Mouse (Mus musculus): Measurements from ENCODE around the gene Med6. TPM values are rescaled to one million over a fixed set of nuclear protein-coding genes. Genes with fewer than 3 reads are reported as not detected.

Gene Med6
- 84.1 and 88.5 TPM in 2 replicates for polyA plus RNA-seq (2016; fragmentation: Nextera tagmentation; extraction: Ambion mirVana)

DNA sequence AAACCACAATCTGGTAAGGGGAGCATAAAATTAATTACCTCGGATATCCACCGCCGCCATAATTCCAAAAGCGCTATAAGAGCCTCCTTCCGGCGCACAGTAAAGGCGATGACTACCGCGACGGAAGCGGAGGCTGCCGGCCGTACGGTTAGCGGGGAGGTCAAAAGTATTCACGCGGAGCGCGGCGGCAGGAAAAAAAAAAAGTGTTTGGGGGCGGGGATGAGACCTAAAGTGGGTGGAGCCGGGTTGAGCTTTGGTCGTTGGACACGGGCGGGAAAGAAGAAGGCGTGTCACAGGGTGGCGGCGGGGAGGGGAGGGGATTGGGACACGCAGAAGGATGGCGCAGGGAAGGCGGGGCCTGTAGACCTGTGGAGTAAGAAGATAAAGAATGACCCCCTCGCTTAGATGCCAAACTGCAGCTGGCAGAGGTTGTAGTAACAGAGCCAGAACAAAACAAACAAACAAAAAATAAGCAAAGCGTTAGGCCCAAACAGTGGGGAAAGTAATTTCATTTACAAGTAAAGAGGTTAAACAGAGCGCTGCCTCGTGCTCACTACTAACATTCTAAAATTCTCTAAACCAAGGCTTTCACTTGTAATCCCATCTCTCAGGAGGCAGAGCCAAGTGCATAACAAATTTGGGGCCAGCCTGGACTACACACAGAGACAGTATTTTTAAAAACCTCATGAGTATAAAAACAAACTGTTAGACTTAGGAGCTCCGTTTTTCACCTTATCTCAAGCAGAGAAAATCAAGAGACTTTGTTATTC, at the start of gene Med6:
Med6 (minus strand) TSS at position 107 of the 770 bp plus-strand sequence.
- DNase-seq (ENCODE audit: extremely low spot score, low spot score), result peak; percentile 97
- Histone ChIP-seq H3K36me3 (replicated peaks) (peaks cover 13% of the 10 kb centered on the region), H3K9me3 (no peaks in the 10 kb centered on the region), H3K27ac (peak within 1 kb of the TSS; percentile 85), H3K4me3 (peak within 1 kb of the TSS; percentile 85), H3K27me3 (ENCODE audit: poor library complexity, severe bottlenecking) (no peaks in the 10 kb centered on the region), H3K4me1 (peaks cover 14% of the 10 kb centered on the region)
- 4% methylated on average over 36 of the region's 36 CpGs for WGBS

DNA sequence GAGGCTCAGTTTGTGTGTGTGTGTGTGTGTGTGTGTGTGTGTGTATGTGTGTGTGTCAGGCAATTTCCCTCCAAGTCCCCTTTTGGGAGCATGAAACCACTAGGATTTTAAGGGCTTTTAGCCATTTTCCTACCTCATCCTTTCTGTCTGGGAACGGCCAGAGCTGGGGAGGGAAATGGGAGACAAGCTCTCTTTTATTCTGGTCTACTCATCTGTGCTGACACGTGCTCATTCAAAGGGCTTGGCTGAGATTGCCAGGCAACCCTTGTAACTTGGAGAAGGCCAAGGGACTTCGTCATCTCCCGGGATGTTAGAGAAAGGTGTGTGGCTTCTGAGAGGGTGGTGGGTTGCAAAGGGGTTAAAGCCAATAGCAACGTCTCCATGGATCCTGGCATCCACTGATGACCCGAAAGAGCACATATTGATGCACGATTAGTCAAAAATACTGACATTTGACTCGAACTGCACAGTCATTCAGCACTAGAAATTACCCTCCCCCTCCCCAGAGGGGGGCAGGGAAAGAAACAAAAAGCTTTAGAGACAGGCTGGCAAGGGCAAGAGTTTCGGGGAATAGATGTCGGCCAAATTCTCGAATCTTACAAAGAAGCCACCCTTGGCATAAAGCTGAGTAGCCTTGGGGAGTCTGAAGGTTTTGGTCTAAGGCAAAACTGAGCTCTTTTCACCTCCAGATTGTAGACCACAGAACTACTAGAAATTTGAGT, 47.7 kb upstream of the Med6 start:
- 35% methylated on average over 11 of the region's 11 CpGs for WGBS
- Histone ChIP-seq H3K4me1 (peaks cover 27% of the 10 kb centered on the region), H3K27ac (peak overlapping the region; percentile 16; the same call in 1 of the 2 replicates), H3K36me3 (replicated peaks) (peaks cover 18% of the 10 kb centered on the region), H3K4me3 (0 out of 2 replicates have a peak overlapping the region, but pooled peaks have one; percentile 1), H3K9me3 (no peaks in the 10 kb centered on the region), H3K27me3 (ENCODE audit: poor library complexity, severe bottlenecking) (no peaks in the 10 kb centered on the region)
- peak; percentile 21 for DNase-seq (ENCODE audit: extremely low spot score, low spot score)

DNA sequence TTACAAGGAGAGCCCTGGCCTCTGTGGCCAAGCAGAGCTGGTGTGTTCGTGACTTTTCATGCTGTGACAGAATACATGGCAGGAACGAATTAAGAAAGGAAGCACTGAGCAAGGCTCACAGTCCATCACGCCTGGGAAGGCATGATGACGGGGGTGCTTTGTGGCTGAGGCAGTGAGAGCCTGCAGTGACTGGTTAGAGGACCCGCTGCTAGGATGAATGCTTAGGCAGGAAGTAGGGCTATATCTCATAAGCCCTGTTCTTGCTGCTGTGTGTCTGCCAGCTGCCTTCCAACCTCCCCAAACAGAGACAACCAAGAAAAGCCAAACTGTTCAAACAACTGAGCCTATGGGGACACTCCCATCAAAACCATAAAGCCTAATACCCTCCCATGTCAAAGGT, 45.8 kb upstream of the Med6 start:
- peaks cover 24% of the 10 kb centered on the region for H3K36me3 ChIP-seq (replicated peaks)
- H3K4me1 ChIP-seq, result peaks cover 27% of the 10 kb centered on the region
- DNase-seq (ENCODE audit: extremely low spot score, low spot score), result no peak
- no peak overlapping the region for H3K27ac ChIP-seq
- no peaks in the 10 kb centered on the region for H3K9me3 ChIP-seq
- WGBS, result 73% methylated on average over 5 of the region's 5 CpGs
- H3K27me3 ChIP-seq (ENCODE audit: poor library complexity, severe bottlenecking), result no peaks in the 10 kb centered on the region
- H3K4me3 ChIP-seq, result no peak overlapping the region

DNA sequence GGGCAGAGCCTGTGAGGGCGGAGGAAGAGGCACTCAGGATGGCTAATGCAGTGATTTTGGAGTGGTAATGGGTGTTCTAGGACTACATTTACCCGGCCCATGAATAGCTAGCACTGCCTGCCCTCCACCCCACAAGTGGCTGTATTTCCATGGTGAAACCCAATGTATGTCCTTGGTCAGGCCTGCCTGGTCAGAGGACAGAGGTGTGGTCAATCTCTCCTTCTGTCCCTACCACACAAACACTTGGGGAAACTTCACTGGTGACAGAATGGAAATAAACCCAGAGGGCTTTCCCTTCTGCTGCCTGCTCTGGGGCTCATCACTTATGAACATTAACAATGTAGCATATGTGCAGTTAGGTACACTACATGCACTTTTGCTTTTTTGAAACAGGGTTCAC, 38.4 kb upstream of the Med6 start:
- peaks cover 21% of the 10 kb centered on the region for H3K36me3 ChIP-seq (replicated peaks)
- H3K27me3 ChIP-seq (ENCODE audit: poor library complexity, severe bottlenecking), result peaks cover 52% of the 10 kb centered on the region
- 75% methylated on average over 2 of the region's 2 CpGs for WGBS
- DNase-seq (ENCODE audit: extremely low spot score, low spot score), result no peak
- H3K4me3 ChIP-seq, result peak overlapping the region; percentile 81; the same call in 1 of the 2 replicates
- no peaks in the 10 kb centered on the region for H3K9me3 ChIP-seq
- no peak overlapping the region for H3K27ac ChIP-seq
- peaks cover 42% of the 10 kb centered on the region for H3K4me1 ChIP-seq

DNA sequence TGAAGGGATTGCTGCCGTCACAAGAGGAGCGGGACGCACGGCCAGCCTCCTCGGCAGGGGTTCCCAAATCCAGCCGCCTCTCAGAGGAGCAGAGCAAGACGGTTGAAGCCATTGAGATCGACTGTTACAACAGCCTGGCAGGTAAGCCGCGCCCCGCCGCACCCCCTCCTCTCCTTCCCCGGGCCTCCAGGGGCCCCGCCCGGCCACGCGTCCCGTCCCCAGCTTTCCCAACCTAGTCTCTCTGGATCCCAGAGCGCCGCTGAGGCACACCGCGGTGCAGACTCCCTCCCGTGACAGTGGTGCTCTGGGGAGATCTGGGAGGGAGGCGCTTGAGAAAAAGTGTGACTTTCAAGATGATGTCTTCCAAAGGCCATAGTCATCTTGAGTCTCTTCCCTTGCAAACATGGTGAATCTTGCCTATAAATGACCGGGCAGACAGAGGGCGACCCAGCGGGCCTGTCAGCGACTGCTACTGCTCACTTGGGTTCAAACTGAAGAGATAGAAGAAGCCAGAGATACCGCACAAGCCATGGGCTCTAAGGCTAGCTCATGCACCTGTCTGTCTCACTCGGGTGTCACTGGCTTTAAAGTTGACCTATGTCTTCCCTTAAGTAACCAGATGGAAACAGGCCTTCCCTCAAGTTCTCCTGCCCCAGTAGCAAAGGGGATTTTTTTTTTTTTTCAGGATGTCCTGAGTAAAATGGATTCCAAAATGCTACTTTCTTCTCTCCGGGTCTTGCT, 37.0 kb upstream of the Med6 start:
- H3K9me3 ChIP-seq, result no peaks in the 10 kb centered on the region
- H3K4me3 ChIP-seq, result peak overlapping the region; percentile 81
- H3K27me3 ChIP-seq (ENCODE audit: poor library complexity, severe bottlenecking), result peaks cover 66% of the 10 kb centered on the region
- peaks cover 13% of the 10 kb centered on the region for H3K36me3 ChIP-seq (replicated peaks)
- WGBS, result under 1% methylated on average over 31 of the region's 31 CpGs
- DNase-seq (ENCODE audit: extremely low spot score, low spot score), result peak; percentile 54
- peak overlapping the region; percentile 95 for H3K27ac ChIP-seq
- peaks cover 42% of the 10 kb centered on the region for H3K4me1 ChIP-seq

GRCm38 (mm10) chr12:81630915-81631660, 36.3 kb upstream of the Med6 start, which contains the start of gene Ttc9:
Gene Ttc9, plus strand, starts transcription at chr12:81631249.
- H3K9me3 ChIP-seq, result no peaks in the 10 kb centered on the region
- peak; percentile 80 for DNase-seq (ENCODE audit: extremely low spot score, low spot score)
- H3K27ac ChIP-seq, result peak within 1 kb of the TSS; percentile 95
- H3K4me1 ChIP-seq, result peaks cover 42% of the 10 kb centered on the region
- peaks cover 10% of the 10 kb centered on the region for H3K36me3 ChIP-seq (replicated peaks)
- WGBS, result under 1% methylated on average over 82 of the region's 82 CpGs
- H3K27me3 ChIP-seq (ENCODE audit: poor library complexity, severe bottlenecking), result peaks cover 72% of the 10 kb centered on the region
- peak within 1 kb of the TSS; percentile 81 for H3K4me3 ChIP-seq

- Histone ChIP-seq H3K27ac (peak overlapping the region; percentile 95), H3K36me3 (replicated peaks) (peaks cover 9% of the 10 kb centered on the region), H3K4me3 (peak overlapping the region; percentile 81), H3K27me3 (ENCODE audit: poor library complexity, severe bottlenecking) (peaks cover 77% of the 10 kb centered on the region), H3K9me3 (no peaks in the 10 kb centered on the region), H3K4me1 (peaks cover 42% of the 10 kb centered on the region)
- peak; percentile 53 for DNase-seq (ENCODE audit: extremely low spot score, low spot score)
- WGBS, result 1% methylated on average over 16 of the region's 16 CpGs
These were observed 35.7 kb upstream of the Med6 start for GRCm38 (mm10) chr12:81630520-81630914.

GRCm38 (mm10) chr12:81628091-81628490, 33.3 kb upstream of the Med6 start:
- Histone ChIP-seq H3K4me3 (no peak overlapping the region), H3K9me3 (no peaks in the 10 kb centered on the region), H3K36me3 (replicated peaks) (no peaks in the 10 kb centered on the region), H3K4me1 (peaks cover 36% of the 10 kb centered on the region), H3K27ac (no peak overlapping the region), H3K27me3 (ENCODE audit: poor library complexity, severe bottlenecking) (peaks cover 76% of the 10 kb centered on the region)
- no peak for DNase-seq (ENCODE audit: extremely low spot score, low spot score)
- 85% methylated on average over 4 of the region's 4 CpGs for WGBS

DNA sequence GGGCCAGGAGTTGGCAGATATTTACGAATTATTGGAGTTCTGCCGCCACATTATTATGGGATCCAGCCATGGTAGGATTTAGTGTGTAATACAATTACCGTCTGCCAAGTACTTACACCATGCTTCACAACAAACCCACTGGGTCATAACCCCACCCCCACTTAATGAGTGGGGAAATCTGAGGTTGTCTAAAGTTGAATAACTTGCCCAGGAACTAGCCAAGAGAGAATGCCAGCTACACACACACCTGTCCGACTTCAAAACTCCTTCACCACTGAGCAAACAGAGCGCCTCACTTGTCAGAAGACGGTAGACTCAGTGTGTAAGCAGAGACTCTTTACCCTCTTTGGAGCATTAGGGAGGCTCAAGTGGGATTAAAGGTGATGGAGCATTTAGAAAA, 32.6 kb upstream of the Med6 start:
- no peaks in the 10 kb centered on the region for H3K36me3 ChIP-seq (replicated peaks)
- peaks cover 70% of the 10 kb centered on the region for H3K27me3 ChIP-seq (ENCODE audit: poor library complexity, severe bottlenecking)
- H3K4me3 ChIP-seq, result no peak overlapping the region
- H3K9me3 ChIP-seq, result no peaks in the 10 kb centered on the region
- no peak for DNase-seq (ENCODE audit: extremely low spot score, low spot score)
- whole genome bisulfite sequencing, result 86% methylated on average over 6 of the region's 6 CpGs
- H3K4me1 ChIP-seq, result peaks cover 29% of the 10 kb centered on the region
- H3K27ac ChIP-seq, result no peak overlapping the region

DNA sequence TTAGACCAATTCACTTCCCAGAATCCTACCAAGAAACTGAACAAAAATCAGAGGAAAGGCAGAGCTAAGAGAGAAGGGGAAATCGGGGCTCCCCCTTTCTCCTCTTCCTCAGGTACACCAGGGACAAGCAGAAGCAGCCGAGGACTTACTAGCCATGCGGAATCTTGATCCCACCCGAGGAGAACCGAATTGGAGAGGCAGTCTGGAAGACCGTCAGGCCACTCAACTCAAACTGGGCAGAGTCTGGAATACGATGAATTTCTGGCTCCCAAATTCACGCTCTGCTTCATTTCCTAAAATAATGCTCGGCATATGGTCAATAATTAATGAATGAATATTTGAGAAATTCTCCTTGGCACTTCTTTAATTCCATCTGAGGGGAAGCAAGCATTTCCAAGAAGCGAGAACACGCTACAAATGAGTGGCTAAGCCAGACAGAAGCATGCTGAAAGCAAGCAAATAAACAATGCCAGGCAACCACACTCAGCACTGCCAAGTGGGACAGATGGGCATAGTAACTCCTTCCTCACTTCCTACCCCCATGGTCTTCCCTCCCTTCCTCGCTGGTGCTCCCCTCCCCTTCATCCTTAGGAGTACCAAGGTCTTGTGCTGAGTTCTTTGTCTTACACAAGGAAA, 31.5 kb upstream of the Med6 start:
- Histone ChIP-seq H3K4me3 (no peak overlapping the region), H3K4me1 (peaks cover 19% of the 10 kb centered on the region), H3K27ac (no peak overlapping the region), H3K27me3 (ENCODE audit: poor library complexity, severe bottlenecking) (peaks cover 59% of the 10 kb centered on the region), H3K9me3 (no peaks in the 10 kb centered on the region), H3K36me3 (replicated peaks) (no peaks in the 10 kb centered on the region)
- WGBS, result 85% methylated on average over 12 of the region's 12 CpGs
- no peak for DNase-seq (ENCODE audit: extremely low spot score, low spot score)

DNA sequence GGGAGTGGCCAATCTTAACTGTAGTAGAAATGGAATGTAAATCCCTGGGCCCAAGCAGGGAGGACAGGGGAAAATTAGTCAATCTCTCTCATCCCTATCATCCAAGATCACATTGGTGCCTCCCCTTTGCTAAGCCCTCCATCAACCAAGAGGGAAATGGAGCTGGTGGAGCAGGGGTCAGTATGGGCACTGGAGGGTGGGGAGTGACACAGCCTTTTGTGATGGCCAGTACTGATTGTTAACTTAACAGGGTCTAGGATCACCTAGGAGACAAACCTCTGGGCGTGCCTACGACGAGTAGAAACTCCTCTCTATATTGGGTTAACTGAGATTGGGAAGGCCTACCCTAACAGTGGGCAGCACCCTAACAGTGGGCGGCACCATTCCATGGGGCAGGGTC, 28.6 kb upstream of the Med6 start:
- WGBS, result 78% methylated on average over 4 of the region's 4 CpGs

More for the DNA sequence above, 28.6 kb upstream of the Med6 start:
- Histone ChIP-seq H3K27me3 (ENCODE audit: poor library complexity, severe bottlenecking) (peaks cover 29% of the 10 kb centered on the region), H3K4me1 (no peaks in the 10 kb centered on the region), H3K9me3 (no peaks in the 10 kb centered on the region), H3K4me3 (no peak overlapping the region), H3K27ac (no peak overlapping the region), H3K36me3 (replicated peaks) (no peaks in the 10 kb centered on the region)
- DNase-seq (ENCODE audit: extremely low spot score, low spot score), result no peak
